Mouse (Mus musculus): ENCODE results near the gene Slc2a6. TPM values are rescaled to one million over a fixed set of nuclear protein-coding genes. Genes with fewer than 3 reads are reported as not detected.
A peak's percentile ranks its signal among the peaks of the same experiment; 100 is the strongest.

Gene Slc2a6
- polyA plus RNA-seq, 1 experiment from 2014 or later, result 2.1 TPM

DNA sequence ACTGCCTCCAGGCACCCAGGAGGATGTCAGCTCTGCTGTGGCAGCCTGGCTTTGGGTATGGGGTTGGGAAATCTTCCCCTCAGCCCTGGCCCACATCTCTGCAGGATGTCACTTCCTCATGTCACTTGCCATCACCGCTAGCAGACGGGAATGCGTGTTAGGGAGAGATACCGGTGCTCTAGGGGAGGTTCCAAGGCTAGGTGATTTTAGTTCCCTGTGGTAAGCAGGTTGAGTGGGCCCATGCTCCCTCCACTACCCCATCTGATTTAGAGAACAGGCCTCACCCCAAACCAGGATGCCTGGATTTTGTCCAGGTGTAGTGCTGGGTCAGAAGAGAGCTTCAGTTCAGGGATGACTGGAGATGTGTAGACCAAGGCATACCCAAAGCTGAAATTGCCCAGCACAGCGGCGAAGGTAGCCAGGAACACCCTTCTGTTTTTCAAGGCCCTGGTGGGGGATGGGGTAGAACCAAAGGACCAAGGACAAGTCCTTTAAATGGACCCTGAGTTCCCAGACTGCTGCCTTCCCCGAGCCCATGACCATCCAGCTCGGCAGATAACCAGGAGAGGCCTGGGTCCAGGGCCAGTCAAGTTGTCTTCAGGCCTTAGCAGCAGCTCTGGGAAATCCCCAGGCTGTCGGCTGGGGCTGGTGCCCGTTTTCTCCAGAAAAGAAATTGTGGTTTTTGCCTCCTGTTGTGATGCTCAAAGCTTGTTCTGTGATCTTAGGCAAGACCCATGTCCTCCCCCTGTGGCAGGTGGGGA is 761 bp downstream of the Slc2a6 start:
- H3K9me3 ChIP-seq, result no peaks in the 10 kb centered on the region
- no peaks in the 10 kb centered on the region for H3K36me3 ChIP-seq (replicated peaks)
- H3K27ac ChIP-seq, result no peak overlapping the region
- no peak for DNase-seq (ENCODE audit: extremely low spot score, low spot score)
- H3K4me3 ChIP-seq, result peak overlapping the region; percentile 52
- H3K27me3 ChIP-seq (ENCODE audit: poor library complexity, severe bottlenecking), result peaks cover 28% of the 10 kb centered on the region
- peaks cover 24% of the 10 kb centered on the region for H3K4me1 ChIP-seq
- 72% methylated on average over 10 of the region's 10 CpGs for WGBS

DNA sequence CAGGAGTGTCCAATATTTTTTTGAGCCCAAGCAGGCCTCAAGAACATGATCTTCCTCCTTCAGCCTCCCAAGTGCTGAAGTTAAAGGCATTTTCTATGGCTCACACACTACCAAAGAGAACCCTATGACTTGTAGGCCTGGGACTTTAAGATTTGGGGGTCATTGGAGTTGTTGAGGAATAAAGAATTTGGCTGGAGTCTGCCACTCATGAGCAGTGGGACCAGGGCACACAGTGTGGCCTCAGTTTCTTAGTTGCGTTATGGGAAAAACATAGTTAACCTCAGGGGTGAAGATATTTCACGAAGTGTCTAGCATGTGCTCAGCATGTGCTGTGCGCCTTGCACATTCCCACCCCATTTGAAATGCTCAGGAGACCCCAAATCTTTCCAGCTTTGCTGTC is 1.5 kb downstream of the Slc2a6 start:
- Histone ChIP-seq H3K27ac (no peak overlapping the region), H3K36me3 (replicated peaks) (no peaks in the 10 kb centered on the region)
- WGBS, result 95% methylated on average over 3 of the region's 3 CpGs

DNA sequence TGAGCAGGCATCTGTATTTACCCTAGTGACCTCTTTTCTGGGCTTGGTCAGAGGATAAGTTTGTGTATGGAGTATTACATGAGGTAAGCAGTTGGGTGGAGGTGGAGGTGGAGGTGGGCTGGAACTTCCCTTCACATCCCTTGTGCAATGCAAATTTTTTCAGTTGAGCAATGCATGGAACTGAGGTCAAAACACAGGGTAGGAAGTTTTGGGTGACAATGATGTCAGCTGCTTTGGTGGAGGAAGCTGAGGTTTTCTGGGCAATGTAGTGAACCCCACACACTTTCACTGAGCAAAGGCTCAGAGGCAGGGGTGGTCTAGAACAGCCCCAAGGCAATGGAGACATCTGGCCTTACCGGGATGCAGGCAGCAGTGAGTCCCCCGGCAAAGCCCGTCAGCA is 2.3 kb downstream of the Slc2a6 start:
- H3K9me3 ChIP-seq, result no peaks in the 10 kb centered on the region
- H3K4me1 ChIP-seq, result peaks cover 24% of the 10 kb centered on the region
- peaks cover 5% of the 10 kb centered on the region; the same call in 1 of the 2 replicates for H3K36me3 ChIP-seq (replicated peaks)
- no peak overlapping the region for H3K4me3 ChIP-seq
- no peak for DNase-seq (ENCODE audit: extremely low spot score, low spot score)
- 88% methylated on average over 3 of the region's 3 CpGs for WGBS
- H3K27me3 ChIP-seq (ENCODE audit: poor library complexity, severe bottlenecking), result peaks cover 28% of the 10 kb centered on the region
- no peak overlapping the region for H3K27ac ChIP-seq

More for the DNA sequence above, 1.5 kb downstream of the Slc2a6 start:
- H3K4me3 ChIP-seq, result no peak overlapping the region
- no peak for DNase-seq (ENCODE audit: extremely low spot score, low spot score)
- peaks cover 24% of the 10 kb centered on the region for H3K4me1 ChIP-seq
- no peaks in the 10 kb centered on the region for H3K9me3 ChIP-seq
- H3K27me3 ChIP-seq (ENCODE audit: poor library complexity, severe bottlenecking), result peaks cover 28% of the 10 kb centered on the region

DNA sequence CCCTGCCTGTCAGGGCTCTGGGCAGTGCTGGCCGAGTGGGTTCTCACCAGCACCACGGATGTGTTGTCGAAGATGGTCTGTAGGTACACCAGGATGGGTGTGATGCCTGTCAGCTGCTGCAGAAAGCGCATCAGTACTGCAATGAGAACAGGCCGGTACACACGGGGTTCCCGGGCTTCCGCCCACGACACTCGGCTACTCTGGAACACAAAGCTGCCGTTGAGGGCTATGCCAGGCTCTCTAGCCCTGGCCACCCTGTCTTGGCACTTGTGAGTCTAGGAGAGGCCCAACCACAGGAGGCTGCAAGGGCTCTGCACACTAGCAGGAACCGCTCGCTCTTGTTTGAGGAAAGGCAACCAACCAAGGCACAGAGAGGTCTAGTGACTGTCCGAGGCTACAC is 3.7 kb downstream of the Slc2a6 start:
- WGBS, result 93% methylated on average over 14 of the region's 14 CpGs
- Histone ChIP-seq H3K9me3 (no peaks in the 10 kb centered on the region), H3K27me3 (ENCODE audit: poor library complexity, severe bottlenecking) (peaks cover 23% of the 10 kb centered on the region), H3K36me3 (replicated peaks) (peaks cover 19% of the 10 kb centered on the region), H3K4me3 (no peak overlapping the region), H3K4me1 (peaks cover 24% of the 10 kb centered on the region), H3K27ac (no peak overlapping the region)
- DNase-seq (ENCODE audit: extremely low spot score, low spot score), result no peak

DNA sequence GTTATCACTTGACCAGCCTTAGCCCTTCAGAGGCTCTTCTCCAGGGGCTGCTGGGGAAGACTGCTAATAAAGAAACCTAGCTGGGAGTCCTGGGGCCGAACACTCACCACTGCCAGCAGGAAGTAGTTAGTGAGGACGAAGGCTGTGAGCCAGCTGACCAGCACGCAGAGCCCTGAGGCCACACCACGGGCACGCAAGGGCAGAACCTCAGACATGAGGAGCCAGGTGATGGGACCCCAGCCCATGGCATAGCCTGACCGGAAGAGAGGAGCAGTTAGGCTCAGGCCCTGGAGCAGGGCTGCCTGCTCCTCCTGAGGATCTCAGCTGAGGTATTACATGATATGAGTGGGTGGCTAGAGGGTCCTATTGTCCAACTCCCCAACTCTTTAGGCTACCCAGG is 5.2 kb downstream of the Slc2a6 start:
- Histone ChIP-seq H3K36me3 (replicated peaks) (peaks cover 34% of the 10 kb centered on the region), H3K4me3 (no peak overlapping the region), H3K9me3 (no peaks in the 10 kb centered on the region), H3K4me1 (peaks cover 16% of the 10 kb centered on the region), H3K27me3 (ENCODE audit: poor library complexity, severe bottlenecking) (peaks cover 12% of the 10 kb centered on the region), H3K27ac (0 out of 2 replicates have a peak overlapping the region, but pooled peaks have one; percentile 0)
- WGBS, result 78% methylated on average over 6 of the region's 6 CpGs
- no peak for DNase-seq (ENCODE audit: extremely low spot score, low spot score)

DNA sequence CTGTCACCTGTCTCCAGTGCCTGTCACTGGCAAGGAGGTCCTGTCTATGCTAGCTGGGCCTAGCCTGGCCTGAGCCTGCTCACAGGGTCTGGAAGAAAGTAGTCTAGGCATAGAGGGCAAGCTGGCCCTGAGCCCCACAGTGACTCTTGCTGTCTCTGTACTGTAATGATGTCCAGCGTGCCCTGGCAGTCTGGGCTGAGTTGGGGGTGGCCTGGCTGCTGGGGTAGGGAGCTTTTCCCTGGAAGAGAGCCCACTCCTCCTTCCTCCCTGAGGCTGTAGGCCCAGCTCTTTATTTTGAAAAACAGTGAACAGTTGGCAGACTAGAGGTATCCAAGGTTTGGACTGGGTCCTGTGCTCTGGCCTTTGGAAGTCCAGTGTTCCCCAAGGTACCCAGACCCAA is 6.7 kb downstream of the Slc2a6 start:
- no peaks in the 10 kb centered on the region for H3K27me3 ChIP-seq (ENCODE audit: poor library complexity, severe bottlenecking)
- no peak overlapping the region; the same call in 1 of the 2 replicates for H3K4me3 ChIP-seq
- no peak for DNase-seq (ENCODE audit: extremely low spot score, low spot score)
- H3K36me3 ChIP-seq (replicated peaks), result peaks cover 50% of the 10 kb centered on the region
- H3K4me1 ChIP-seq, result 0 out of 2 replicates have a peak, but pooled peaks cover 5% of the 10 kb centered on the region
- no peaks in the 10 kb centered on the region for H3K9me3 ChIP-seq
- H3K27ac ChIP-seq, result no peak overlapping the region
- WGBS, result 89% methylated on average over 1 of the region's 1 CpGs

DNA sequence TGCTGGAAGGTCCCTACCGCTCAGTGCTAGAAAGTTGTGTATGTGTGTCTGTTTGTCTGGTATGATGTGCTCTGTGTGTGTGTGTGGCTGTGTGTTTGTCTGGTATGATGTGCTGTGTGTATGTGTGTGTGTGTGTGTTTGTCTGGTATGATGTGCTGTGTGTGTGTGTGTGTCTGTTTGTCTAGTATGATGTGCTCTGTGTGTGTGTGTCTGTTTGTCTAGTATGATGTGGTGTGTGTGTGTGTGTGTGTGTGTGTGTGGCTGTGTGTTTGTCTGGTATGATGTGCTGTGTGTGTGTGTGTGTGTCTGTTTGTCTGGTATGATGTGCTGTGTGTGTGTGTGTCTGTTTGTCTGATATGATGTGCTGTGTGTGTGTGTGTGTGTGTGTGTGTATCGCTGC is 8.3 kb downstream of the Slc2a6 start:
- no peak for DNase-seq (ENCODE audit: extremely low spot score, low spot score)
- Histone ChIP-seq H3K27ac (no peak overlapping the region), H3K4me1 (0 out of 2 replicates have a peak, but pooled peaks cover 5% of the 10 kb centered on the region), H3K36me3 (replicated peaks) (peaks cover 65% of the 10 kb centered on the region), H3K4me3 (no peak overlapping the region), H3K9me3 (no peaks in the 10 kb centered on the region), H3K27me3 (ENCODE audit: poor library complexity, severe bottlenecking) (no peaks in the 10 kb centered on the region)
- 96% methylated on average over 2 of the region's 2 CpGs for WGBS

DNA sequence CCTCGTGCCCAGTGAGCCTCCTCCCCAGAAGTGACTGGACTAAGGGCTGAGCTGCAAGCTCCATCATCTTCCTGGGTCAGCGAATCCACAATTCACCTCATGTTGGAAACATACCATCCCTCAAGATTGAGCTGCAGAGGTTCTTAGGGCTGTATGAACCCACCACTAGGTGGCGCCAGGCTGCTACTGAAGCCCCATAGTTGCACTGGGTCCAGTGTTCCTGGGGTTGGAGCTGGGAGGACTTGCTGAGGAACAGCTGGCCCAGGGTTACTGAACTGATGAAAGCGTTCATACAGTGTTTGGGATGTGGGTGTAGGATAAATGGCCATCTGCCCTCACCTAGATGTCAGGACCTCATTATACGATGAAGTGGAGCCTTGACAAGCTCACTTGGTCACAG is 10.0 kb downstream of the Slc2a6 start:
- H3K27me3 ChIP-seq (ENCODE audit: poor library complexity, severe bottlenecking), result no peaks in the 10 kb centered on the region
- peak; percentile 67 for DNase-seq (ENCODE audit: extremely low spot score, low spot score)
- 52% methylated on average over 5 of the region's 5 CpGs for WGBS
- H3K27ac ChIP-seq, result no peak overlapping the region
- H3K36me3 ChIP-seq (replicated peaks), result peaks cover 79% of the 10 kb centered on the region
- H3K9me3 ChIP-seq, result no peaks in the 10 kb centered on the region
- no peaks in the 10 kb centered on the region for H3K4me1 ChIP-seq
- H3K4me3 ChIP-seq, result no peak overlapping the region

DNA sequence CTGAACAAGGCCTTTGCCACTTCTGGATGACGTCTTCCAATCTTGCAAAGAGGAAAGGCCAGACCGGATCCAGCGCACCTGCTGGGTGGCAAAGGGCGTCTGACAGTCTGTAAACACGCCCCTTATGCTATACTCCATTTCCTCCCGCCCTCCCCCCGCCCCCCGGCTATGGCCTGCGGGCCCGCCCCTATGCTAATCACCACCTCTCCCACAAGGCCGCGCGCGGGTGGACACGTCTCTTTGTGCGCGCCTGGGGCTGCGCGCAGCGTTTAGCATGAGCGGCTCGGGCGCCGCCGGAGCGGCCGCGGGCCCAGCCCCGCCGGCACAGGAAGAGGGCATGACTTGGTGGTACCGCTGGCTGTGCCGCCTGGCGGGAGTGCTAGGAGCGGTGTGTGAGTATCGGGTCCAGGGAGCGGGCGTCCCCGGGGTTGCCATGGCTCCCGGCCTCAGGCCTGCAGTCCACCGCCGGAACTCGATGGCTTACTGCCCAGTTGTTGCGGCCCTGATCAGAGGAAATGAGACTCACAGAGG is 18.0 kb downstream of the Slc2a6 start, which contains the start of gene Cacfd1:
Gene Cacfd1 (plus strand): TSS at position 213 of the 531 bp plus-strand sequence.
- Histone ChIP-seq H3K9me3 (no peaks in the 10 kb centered on the region), H3K27me3 (ENCODE audit: poor library complexity, severe bottlenecking) (no peaks in the 10 kb centered on the region), H3K27ac (peak within 1 kb of the TSS; percentile 94), H3K4me3 (peak within 1 kb of the TSS; percentile 90), H3K4me1 (peaks cover 28% of the 10 kb centered on the region), H3K36me3 (replicated peaks) (peaks cover 24% of the 10 kb centered on the region)
- under 1% methylated on average over 43 of the region's 43 CpGs for WGBS
- peak; percentile 92 for DNase-seq (ENCODE audit: extremely low spot score, low spot score)

DNA sequence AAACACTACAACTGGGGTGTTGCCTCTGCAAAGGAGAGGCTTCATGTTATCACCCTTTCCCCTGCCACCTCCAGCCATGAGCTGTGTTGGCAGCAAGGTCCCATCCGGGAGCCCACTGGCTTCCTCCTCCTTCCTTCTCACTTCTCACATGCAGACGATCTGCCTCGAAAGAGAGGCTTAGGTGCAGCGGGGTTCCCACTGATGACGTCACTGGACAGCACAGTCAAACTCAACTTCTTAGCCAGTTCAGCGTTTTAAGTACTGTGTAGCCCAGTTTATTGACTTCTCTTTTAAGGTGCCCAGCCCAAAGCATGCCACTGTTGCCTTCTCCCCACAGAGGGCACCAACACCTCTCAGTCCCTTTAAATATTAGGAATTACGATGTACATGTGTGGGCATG is 20.1 kb downstream of the Slc2a6 start:
- H3K36me3 ChIP-seq (replicated peaks), result peaks cover 8% of the 10 kb centered on the region
- whole genome bisulfite sequencing, result 77% methylated on average over 7 of the region's 7 CpGs
- no peak overlapping the region for H3K27ac ChIP-seq
- no peak overlapping the region for H3K4me3 ChIP-seq
- peaks cover 28% of the 10 kb centered on the region for H3K4me1 ChIP-seq
- no peaks in the 10 kb centered on the region for H3K27me3 ChIP-seq (ENCODE audit: poor library complexity, severe bottlenecking)
- H3K9me3 ChIP-seq, result no peaks in the 10 kb centered on the region
- no peak for DNase-seq (ENCODE audit: extremely low spot score, low spot score)

DNA sequence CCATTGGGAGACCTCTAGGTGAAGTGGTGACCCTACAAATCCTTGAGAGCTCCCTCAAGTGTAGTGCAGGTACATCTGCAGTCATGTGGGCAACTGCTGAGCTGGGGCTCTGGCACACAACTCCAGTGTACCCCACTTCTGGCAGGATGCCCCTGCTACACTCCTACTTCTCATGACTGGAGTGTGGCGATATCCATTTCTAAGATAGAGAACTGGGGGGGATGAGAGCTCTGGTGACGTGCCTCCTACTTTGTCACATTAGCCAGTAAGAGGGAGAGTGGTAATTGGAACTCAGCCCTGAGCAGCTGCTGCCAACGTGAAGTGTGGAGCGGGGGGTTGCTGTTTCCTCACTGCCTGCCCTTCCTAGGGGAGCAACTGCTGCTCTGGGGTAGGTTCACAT is 21.5 kb downstream of the Slc2a6 start:
- Histone ChIP-seq H3K4me3 (no peak overlapping the region), H3K27ac (no peak overlapping the region), H3K9me3 (no peaks in the 10 kb centered on the region), H3K27me3 (ENCODE audit: poor library complexity, severe bottlenecking) (no peaks in the 10 kb centered on the region), H3K36me3 (replicated peaks) (peaks cover under 1% of the 10 kb centered on the region; the same call in 1 of the 2 replicates), H3K4me1 (peaks cover 22% of the 10 kb centered on the region)
- 80% methylated on average over 4 of the region's 4 CpGs for WGBS
- DNase-seq (ENCODE audit: extremely low spot score, low spot score), result no peak

DNA sequence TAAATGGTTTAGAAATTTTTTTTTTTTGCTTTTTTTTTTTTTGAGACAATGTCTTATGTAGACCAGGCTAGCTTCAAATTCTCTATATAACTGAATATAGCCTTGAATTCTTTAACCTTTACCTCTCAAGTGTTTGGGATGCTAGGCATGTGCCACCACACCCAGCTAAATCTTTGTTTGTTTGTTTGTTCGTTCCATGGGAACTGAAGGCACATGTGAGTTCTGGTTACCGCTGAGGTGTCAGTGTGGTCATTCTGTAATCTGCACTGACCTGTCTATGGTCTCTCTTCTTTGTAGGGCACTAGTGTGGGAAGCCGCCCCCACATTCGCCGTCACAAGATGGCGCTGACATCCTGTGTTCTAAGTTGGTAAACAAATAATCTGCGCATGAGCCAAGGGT is 29.8 kb downstream of the Slc2a6 start:
- H3K4me3 ChIP-seq, result no peak overlapping the region
- no peak overlapping the region for H3K27ac ChIP-seq
- H3K27me3 ChIP-seq (ENCODE audit: poor library complexity, severe bottlenecking), result no peaks in the 10 kb centered on the region
- WGBS, result 92% methylated on average over 7 of the region's 7 CpGs
- no peaks in the 10 kb centered on the region for H3K9me3 ChIP-seq
- no peak for DNase-seq (ENCODE audit: extremely low spot score, low spot score)
- H3K4me1 ChIP-seq, result no peaks in the 10 kb centered on the region
- no peaks in the 10 kb centered on the region for H3K36me3 ChIP-seq (replicated peaks)

DNA sequence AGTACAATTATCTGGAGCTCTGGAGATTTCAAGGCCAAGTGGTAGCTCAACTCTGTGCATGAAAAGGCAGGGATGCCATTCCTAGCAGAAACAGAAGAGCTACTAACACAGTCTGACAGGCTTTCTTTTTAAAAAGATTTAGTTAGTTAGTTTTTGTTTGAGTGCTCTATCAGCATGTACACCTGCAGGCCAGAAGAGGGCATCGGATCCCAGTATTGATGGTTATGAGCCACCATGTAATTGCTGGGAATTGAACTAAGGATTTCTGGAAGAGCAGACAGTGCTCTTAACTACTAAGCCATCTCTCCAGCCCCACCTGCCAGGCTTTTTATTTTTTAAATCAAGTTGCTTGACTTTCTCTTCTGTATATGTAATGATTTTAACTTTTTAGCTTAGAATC is 30.3 kb downstream of the Slc2a6 start:
- no peak overlapping the region for H3K4me3 ChIP-seq
- 93% methylated on average over 1 of the region's 1 CpGs for WGBS

More for the DNA sequence above, 30.3 kb downstream of the Slc2a6 start:
- no peak for DNase-seq (ENCODE audit: extremely low spot score, low spot score)
- no peaks in the 10 kb centered on the region for H3K36me3 ChIP-seq (replicated peaks)
- H3K27ac ChIP-seq, result no peak overlapping the region
- no peaks in the 10 kb centered on the region for H3K9me3 ChIP-seq
- H3K27me3 ChIP-seq (ENCODE audit: poor library complexity, severe bottlenecking), result no peaks in the 10 kb centered on the region
- no peaks in the 10 kb centered on the region for H3K4me1 ChIP-seq
